Mouse (Mus musculus): ENCODE measurements around the gene Myt1l.

Gene Myt1l

DNA sequence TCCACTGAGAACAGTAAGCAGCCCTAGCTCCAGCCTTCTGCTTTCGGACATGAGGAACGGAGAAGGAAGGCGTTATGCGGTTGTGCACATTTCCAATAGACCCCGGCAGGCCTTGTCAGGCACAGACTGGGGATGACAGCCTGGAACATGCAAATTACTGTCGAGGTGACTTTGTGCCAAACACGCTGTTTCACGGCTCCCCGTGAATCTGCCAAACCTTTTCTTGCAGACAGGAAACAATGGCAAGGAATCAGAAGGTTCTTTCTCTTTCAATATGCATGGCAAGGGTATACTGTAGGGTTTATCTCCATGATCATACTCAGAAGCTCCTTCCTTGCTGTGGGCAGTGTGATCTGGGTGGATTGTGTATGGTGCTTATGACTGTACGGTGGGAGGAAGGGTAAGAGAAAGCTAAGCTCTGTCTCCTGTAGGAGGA lies 127.0 kb downstream of the Myt1l start:
- ATAC-seq (ENCODE audit: low TSS enrichment) = peak; percentile 61

DNA sequence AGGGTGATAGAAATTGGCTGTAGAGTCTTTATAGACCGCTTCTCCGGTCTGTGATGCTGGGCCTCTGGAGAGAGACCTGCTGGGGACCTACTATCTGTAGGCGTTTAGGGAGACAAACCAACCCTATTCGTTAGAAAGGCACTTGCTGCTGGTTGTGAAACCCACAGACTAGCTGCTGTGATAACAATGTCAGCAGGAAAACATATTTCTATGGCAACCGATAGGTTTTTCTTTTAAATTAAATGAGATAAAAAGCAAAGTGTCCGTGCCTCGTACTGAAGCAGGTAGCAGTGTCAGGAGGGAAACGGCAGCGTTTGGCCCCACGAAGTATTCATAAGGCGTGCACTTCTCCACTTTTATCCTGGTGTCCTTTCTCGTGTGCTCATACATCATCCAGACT lies 127.5 kb downstream of the Myt1l start:
- peak; percentile 22; the same call in 1 of the 2 replicates for ATAC-seq (ENCODE audit: low TSS enrichment)

DNA sequence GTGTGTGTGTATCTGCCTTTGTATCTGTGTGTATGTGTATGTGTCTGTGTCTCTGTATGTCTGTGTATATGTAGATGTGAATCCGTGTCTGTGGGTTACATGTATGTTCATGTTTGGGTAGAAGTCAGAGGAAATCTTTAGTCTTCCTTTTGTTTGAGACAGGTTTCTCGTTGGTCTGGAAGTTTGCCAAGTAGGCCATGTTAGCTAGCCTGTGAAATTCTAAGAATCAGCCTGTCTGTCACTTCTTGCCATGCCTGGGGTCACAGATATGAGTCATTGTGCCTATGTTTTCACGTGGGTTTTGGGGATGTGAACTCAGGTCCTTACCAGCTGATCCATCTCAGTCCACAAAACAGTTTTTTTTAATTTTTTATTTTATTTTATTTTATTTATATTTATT lies 128.9 kb downstream of the Myt1l start:
- no peak for ATAC-seq (ENCODE audit: low TSS enrichment)

DNA sequence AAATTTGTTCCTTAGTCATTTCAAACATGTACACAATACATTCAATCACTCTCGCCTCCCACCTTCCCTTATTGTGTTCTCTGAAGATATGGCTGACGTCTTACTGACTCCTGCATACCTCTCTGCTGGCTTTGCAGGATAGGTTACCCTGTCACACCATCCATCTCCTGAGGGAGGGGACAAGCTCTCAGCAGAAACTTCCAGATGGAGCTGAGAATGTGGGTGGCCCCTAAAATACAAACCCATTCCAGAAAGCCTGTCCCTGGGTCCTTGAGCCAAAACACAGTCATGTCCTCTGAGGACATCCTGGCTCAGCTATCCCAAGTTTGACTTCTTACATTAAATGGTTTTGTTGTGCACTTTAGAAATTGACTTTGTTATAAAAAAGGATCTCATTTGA lies 129.7 kb downstream of the Myt1l start:
- ATAC-seq (ENCODE audit: low TSS enrichment) = 0 out of 2 replicates have a peak, but pooled peaks have one; percentile 22

DNA sequence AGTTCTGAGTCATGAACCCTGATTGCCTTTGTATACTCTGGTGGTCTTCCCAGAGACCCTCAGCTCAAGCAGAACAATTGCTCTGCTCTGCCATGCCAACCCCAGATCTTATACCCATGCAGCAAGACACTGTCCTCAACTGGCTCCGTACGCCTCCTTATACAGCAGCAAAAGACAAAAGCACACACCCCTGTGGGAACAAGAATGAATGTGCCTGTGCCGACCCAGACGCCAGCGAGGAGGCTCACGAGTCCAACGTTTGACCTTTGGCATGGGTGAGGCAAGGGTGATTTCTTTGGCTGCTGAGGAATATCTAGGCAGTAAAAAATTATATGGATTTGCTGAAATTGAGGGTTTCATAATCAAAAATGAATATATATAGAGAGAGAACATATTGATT lies 143.8 kb downstream of the Myt1l start:
- no peak for ATAC-seq (ENCODE audit: low TSS enrichment)

DNA sequence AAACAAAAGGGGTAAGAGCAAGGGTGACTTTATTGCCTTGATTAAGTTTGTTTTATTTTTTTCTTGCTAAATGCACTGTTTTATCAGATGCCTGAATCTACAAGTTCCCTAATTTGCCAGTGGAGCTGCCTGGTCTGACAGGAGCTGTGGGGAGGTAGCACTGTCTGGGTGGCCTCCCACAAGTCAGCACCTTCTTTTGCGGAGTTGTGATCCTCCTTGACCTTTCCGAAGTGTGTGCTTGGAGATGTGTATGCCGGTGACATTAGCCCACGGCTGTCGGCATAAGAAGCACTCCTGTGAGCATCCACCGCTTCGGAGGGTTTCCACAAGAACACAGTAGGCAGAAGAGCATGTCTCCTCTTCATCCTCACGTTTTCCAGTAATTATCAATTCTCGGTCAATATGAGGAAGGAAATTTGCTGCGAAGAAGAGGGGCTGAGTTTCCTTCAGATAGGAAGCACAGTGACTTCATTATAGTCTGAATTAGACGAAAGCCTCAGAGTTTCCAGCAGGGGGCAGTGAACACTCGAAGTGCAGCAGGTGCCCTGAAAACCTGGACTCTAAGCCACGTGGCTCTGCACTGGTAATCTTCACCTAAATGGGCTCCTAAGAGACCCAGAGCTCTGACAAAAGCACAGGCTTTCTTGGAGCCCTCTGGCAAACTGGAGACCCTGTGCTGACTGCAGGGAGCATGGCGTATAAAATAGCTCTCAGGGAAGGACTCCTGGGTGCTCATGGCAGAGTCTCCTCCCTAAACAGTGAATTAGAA lies 147.6 kb downstream of the Myt1l start:
- peak; percentile 66 for ATAC-seq (ENCODE audit: low TSS enrichment)

DNA sequence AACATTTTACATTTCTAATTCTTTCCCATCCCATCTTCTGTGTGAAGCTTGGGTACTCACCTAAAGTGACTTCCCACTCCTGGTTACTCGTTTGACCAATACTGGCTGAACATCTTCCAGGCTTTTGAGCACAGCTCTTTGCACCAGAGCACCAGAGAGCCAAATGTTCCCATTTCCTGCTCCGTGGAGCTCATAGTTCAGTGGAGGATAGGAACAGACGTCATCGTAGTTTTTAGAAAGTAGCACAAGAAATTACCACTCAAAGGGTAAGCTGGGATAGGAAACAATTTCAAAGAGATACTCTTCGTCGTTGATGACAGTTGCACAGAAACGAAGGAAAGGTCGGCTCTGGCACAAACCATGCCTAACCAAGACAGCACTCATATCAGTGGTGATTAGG lies 154.2 kb downstream of the Myt1l start:
- ATAC-seq (ENCODE audit: low TSS enrichment) = peak; percentile 69

DNA sequence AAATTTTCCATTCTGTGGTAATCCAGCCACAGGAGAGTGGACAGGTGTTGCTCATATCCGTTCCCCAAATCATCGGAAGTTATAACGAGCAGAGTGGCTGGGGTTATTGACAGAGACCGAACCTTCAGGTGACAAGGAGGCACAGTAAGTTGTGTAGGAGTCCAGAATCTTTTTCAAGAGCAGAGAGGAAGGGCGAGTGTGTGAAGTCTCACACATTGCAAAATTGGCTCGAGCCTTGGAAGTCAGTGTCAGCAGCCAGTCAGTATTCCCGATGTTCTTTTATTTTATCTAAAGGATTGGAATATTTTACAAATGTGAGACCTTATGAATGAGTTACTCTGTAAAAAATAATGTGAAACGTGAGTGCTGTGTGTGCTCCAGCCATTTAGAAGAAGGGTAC lies 154.8 kb downstream of the Myt1l start:
- ATAC-seq (ENCODE audit: low TSS enrichment) = peak; percentile 26; the same call in 1 of the 2 replicates

DNA sequence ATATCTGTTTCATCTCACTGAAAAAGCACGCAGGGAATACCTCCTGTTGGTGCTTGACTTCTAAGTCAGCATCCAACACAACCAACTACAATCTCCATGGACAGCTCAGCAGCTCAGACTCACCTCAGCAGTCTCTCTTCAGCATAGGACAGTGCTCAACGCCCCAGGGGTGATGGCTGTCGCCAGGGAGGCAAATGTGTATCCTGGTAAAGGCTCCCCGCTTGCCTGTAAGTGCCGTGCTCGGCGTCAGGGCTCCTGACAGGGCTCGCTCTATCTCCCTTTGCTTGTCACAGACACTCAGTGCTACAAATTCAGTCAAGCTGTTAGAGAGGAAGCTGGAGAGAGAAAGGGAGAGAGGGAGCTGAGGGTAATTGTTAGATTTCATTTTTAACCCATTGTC lies 158.1 kb downstream of the Myt1l start:
- no peak for ATAC-seq (ENCODE audit: low TSS enrichment)

DNA sequence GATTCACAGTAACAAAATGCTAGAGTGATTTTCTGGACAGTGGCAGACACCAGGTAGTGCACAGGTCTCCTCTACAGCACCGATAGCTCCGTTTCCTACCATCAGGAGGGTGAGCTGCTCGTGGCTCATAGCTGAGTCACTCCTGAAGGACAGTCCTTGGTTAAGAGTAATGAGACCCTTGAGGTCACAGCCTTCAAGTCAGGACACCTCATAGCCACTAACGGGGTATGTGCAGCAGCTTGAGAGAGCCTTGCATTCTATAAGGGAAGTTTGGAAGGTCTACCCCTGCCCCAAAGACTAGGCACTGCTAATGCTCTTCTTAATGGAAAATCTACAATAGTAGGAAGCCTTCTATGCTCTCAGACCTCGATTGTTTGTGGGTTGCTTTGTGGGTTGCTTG lies 163.4 kb downstream of the Myt1l start:
- no peak for ATAC-seq (ENCODE audit: low TSS enrichment)

DNA sequence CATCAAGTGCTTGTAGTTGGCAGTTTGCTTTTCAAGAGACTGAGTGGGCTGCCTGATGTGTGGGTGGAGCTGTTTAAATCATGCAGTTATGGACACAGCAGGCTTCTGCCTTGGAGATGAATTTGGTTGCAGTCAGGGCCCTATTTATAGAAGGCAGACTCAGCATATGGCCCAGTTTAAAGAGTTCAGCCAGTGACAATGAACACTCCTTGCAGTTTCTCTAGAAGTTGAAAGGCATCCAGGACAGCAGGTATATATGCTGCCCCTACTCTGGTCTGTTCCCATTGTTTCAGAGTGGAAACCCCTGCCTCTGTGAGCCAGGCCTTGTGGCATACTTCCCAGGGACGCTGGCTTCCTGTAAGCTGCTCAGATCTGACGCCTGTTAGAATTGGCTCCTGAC lies 167.0 kb downstream of the Myt1l start:
- ATAC-seq (ENCODE audit: low TSS enrichment) = peak; percentile 58

DNA sequence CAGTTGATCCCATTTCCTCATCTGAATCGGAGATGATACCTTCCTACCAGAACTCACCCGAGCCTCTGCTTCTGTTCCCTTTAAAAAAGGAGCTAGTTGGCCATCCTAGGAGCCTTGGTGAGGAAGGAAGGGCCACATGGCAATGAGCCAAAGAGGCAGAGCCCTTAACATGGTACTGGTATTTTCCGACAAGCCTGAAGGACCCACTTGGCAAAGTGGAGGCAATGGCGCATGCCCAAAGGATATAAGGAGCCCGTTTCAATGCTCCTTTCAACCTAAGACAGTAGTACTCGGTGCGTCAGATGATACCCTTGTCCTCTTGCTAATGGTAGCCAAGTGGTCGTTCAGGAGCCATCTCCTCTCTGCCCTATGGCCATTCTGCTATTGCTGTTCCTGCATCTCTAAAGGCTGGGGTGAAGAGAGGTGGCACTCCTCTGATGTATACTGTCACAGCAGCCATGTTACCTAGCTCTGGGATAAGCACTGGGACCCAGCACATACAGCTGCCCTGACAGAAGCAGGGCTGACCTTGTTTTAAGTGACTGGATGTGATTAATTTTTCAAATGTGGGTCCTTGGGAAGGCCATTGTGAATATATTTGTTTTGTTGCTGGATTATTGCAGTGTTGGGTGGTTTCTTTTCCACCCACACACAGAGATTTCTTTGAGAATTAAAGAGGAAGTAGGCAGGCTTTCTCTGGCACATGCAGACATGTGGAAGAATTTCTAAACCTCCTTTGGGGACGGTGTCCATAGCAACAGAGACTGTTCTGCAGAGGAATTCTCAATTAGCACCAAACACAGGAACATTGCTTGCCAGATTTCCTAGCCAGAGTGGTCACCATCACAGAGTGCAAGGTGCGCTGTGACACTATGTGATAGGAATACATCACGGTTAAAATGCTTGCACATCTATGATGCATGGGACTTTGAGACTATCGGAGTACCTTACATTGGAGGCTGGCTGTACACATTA lies 169.6 kb downstream of the Myt1l start:
- ATAC-seq (ENCODE audit: low TSS enrichment) = peak; percentile 66

DNA sequence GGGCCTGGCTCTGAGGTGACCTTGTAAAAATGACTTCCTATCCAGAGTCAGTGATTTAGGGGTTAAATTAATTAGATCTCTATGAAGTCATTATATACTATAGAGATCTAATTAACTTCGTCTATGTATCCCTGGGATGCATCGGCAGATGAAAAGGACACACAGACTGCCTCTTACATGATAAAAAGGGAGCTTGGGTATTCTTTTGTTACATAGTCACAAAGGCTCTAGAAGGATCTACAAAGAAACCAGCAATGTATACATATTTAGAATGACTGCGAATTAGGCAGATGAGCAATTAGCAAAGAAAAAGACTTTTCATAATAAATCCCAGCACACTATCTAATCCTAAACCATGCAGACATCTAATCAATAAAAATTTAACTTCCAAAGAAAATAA lies 170.4 kb downstream of the Myt1l start:
- ATAC-seq (ENCODE audit: low TSS enrichment) = no peak

DNA sequence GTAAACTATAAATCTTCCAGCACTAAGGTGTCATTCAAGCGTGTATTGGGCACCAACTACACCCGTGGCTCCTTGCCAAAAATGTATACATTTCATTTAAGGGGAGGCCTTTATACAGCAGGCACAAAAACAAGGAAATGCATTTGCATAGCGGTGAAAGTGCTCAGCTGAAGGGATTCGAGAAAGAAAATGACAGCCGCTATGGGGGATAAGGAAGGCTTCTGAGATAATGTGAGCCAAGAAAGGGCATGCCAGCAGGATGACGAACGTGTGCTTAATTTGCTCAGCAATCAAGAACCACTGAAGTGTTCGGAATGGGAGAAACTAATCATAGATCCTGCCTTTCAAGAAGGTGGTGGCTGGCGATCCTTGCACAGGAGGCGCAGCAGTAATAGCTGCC lies 170.8 kb downstream of the Myt1l start:
- no peak for ATAC-seq (ENCODE audit: low TSS enrichment)

DNA sequence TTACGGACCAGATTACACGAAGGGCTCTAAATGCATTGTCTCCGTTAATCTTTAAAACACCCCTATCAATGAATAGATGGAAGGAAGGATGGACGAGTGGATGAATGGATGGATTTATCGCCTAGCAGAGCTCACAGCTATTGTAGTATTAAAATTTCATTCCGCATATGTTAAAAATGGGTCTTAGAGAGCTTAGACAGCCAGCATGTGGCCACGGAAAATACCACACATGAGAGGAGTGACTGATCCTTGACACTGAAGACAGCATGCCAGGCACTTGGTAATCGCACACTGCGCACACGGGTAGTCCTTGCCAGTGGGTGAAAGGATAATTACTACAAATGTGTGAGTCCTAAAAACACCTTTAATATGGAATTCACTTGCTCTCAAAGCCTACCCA lies 171.2 kb downstream of the Myt1l start:
- ATAC-seq (ENCODE audit: low TSS enrichment) = no peak

DNA sequence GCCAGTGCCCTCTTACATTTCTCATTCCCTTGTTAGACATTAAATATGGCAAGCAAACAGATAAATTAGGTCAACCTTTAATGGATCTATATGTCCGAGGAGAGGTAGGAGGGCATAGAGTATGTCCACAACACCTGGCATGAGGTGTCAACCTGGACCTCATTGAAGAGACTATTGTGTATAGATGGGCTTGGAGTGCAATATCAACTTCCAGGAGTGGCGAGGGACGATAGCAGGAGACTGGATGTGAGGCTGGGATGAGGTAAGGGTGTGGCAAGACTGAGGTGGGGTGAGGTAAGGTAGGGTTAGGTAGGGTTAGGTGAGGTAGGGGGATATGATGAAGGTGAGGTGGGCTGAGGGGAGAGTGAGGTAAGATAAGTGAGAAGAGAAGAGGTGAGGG lies 171.8 kb downstream of the Myt1l start:
- ATAC-seq (ENCODE audit: low TSS enrichment) = no peak

DNA sequence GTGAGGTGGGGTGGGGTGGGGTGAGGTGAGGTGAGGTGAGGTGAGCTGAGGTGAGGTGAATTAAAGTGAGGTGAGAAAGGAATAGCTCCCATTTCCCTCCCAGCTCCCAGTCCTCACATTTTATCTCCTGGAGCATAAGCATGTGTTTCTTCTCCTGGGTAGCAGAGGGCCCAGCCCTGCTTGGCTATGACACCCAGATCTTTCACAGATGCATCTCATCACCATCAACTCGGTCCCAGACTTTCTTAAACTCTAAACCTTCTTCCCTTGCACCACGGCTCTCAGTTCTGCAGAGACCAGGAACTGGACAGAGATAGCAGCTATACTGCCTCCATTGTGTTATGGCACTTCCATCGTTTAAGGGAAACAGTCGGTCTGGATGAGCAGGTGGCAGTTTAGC lies 172.9 kb downstream of the Myt1l start:
- no peak for ATAC-seq (ENCODE audit: low TSS enrichment)

DNA sequence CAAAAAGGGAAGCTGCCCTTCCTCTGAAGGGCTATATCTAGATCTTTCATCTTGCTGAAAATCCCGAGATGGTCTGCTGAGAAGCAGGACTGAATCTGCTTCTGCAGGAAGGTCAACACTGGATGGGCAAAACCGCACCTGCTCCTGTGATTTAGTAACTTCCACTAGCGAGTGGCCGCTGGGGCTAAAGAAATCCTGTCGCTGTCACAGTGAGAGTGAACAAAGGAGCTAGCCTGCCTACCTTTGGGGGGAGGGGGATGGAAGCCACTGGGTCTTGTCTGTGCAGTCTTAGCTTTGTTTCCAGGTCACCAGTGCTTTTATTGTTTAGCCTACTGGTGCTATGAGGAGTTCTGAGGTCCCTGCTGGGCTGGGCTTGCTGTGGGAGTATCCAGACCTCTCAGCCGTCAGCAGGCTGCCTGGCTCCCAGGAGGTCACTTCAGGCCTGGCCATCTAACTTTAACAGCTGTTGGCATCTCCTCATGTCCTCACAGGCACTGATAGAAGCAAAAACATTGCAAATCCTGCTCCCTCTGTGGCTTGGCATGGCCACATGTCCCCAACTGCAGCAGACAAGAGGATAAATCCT lies 173.6 kb downstream of the Myt1l start:
- ATAC-seq (ENCODE audit: low TSS enrichment) = no peak

DNA sequence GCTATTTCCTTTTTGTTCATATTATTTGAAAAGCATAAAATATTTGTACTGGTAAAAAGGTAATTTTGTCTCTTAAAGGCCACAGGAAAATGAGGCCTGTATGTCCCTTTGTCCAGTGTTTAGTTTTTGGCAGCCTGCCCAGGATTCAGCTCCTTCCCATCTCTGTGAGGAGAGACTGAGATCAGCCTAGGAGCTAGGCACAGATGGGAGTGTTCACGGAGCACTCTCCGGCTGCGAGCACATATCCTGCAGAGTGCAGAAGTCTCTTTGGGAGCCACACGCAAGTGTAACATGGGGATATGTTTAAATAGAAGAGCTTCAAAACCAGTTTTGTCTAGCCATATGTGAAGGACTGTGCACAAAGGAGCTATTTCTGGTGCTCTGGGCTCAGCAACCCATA lies 174.4 kb downstream of the Myt1l start:
- peak; percentile 43 for ATAC-seq (ENCODE audit: low TSS enrichment)

DNA sequence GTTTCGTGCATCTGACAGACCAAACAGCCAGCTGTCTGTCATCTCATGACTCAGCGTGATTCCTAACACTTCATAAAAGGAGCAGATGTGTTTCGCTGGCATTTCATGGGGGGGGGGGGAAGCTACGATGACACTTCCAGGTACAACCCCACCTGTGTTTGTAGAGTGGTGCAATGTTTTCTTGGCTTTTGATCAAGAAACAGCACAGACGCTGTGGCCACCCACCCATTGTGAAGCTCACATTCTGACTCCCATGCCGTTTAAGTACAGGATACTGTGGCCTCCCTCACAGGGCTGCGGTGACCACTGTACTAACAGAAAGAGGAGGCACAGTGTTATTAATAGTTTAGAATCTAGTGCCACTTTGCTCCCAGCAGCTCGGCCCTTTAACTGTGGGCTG lies 175.4 kb downstream of the Myt1l start:
- ATAC-seq (ENCODE audit: low TSS enrichment) = no peak

DNA sequence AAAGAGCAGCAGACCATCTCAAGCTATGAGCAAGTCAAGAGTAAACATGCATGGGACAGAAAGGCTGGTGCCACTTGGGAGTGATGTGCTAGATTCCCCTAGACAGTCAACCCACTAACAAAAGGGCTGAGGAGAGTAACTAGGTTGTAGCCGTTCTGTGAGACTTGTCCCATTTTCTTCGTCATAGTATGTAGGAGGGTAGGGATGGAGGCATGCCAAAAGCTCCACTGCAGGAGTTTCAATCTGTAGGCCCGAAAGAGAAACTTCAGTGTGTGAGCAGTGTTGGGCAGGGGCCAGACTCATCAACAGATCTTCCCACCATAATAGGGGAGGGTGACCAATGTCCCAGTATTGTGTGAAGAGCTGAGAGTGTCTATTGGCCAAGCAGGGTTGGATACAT lies 178.9 kb downstream of the Myt1l start:
- ATAC-seq (ENCODE audit: low TSS enrichment) = peak; percentile 72

DNA sequence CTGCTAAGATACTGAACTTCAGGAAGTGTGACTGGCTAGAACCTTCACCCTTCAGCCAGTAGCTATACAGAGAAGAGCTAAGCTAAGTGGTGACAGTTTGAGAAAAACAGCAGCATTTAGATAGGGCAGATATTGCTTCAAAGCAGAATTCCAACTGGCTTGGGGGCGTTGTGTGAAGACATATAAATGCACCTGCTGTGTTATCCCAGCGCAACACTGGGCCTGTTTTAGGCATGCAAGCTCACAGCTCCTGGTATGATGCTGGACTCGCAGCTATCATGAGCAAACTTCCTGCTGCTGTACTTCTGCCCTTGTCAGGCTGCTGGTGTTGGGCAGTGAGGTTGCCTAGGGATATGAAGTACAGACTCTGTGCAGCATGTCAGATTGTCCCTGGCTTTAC lies 180.0 kb downstream of the Myt1l start:
- peak; percentile 32 for ATAC-seq (ENCODE audit: low TSS enrichment)
